Mouse (Mus musculus): ENCODE data around the gene Cdh19.

The Cdh19 gene

GRCm38 (mm10) chr1:110977484-110977883 is at the start of gene Cdh19:
TSS of gene Cdh19 (minus strand) at chr1:110977584.
- no peak for DNase-seq (ENCODE audit: low read depth, low spot score)

DNA sequence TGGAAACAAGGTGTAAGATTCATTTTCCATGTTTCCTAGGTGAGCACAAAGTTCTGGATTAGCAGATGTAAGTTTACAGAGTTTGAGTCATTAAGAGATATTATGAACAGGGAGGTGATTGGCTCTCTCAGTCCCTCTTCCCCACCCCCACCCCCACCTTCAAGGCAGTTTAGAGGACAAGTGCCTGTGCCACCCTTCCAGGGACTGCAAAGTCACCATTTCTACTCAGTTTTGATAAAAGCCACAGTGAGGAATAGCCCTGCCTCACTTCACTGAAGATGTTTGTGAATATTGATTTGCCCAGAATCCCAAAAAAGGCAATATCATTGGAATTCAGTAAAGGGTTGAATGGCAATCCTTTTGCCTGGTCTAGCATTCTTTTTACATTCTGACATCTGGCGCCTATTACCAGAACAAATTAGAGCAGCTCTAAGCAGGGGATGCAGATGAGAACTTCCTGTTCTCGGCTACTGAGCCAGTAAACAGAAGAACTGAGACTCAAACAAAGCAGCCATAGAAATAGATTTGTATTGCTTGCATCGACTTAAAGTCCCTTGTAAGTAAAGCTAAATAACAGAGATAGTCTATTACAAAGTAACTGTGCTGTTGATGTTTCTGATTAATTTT is 43.2 kb upstream of the Cdh19 start:
- peak; percentile 65 for DNase-seq (ENCODE audit: low read depth, low spot score)

GRCm38 (mm10) chr1:111017640-111018039 is 40.3 kb upstream of the Cdh19 start:
- no peak for DNase-seq (ENCODE audit: low read depth, low spot score)

DNA sequence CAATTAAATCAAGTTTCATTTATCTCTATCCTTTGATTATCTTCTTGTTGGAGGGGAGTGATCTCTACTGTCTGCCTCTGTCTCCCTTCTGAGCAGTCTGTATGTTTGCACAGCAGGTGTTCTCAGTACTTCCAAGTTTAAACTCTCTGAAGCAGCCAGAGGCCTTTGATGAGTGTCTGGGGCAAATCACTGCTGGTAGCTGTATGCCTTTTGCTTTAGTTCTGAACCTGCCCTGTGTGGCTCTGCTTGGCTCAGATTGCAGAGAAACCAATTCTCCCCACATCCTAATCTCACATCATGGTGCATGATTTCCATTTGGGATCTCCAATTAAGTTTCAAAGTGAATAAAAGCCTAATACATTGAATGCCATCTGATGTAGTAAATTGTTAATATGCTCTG is 12.4 kb upstream of the Cdh19 start:
- DNase-seq (ENCODE audit: low read depth, low spot score): no peak

DNA sequence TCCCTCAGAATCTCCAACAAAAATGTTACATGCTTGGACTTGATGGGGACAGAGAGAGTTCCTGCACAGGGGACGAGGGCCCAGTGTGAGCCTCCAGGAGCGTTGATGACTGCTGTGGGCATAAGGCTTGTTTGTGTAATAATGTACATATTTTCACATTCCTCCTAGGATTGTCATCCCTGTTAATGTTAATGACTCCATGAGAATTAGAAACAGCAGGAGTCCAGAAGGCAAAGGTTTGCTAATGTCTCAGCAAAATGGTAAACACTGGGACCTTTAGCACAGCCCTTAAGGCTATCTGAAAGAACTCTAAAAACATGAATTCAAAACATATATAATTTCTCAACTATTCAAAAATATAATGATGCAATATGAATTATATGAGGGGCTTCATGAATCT is 8.2 kb downstream of the Cdh19 start:
- no peak for DNase-seq (ENCODE audit: low read depth, low spot score)

- no peak for DNase-seq (ENCODE audit: low read depth, low spot score)
Observed at GRCm38 (mm10) chr1:110909752-110910151, 67.6 kb downstream of the Cdh19 start.

DNA sequence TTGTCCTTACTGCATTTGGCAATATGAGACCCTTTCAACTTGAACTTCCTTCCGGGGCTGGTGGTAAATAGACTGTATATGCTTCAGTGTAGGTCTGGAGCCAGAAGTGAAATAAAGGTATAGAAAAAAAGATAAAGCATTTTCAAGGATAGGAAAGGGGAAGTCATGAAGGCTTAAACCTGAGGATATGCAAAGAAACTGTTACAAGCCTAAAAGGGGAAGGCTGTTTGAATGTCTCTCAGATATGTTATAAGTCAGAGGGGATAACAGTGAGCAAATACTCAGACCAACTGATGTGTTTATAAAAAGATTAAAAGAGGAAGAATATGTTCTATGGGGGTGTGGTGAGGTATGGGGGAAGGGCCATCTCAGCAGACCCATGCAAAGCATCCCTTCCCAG is 68.2 kb downstream of the Cdh19 start:
- no peak for DNase-seq (ENCODE audit: low read depth, low spot score)

- no peak for DNase-seq (ENCODE audit: low read depth, low spot score)
Observed at GRCm38 (mm10) chr1:110904266-110904665, 73.1 kb downstream of the Cdh19 start.
